Mouse (Mus musculus): Measurements from ENCODE around the gene Cysltr1.

GRCm38 (mm10) chrX:106595904-106596303 is 7.6 kb downstream of the Cysltr1 start:
- no peak for TF ChIP-seq CTCF (conservative IDR thresholded peaks at IDR 0.05; ENCODE audit: low read length)
- TF ChIP-seq NANOG (IDR thresholded peaks at IDR 0.05; ENCODE audit: borderline replicate concordance, low read length) = no peak
- no peak for TF ChIP-seq POU5F1 (IDR thresholded peaks at IDR 0.05; ENCODE audit: borderline replicate concordance, low read length)

All from E14TG2a.4 (cell line).